Mouse (Mus musculus) ES-Bruce4 (cell line): ENCODE measurements around the gene Gpat2.

Experiments used
- CTCF ChIP-seq: IDR thresholded peaks from one replicate; pipeline ENCODE4 v1.8.1; 2011; ENCODE audit warnings: low read depth, low read length
- EP300 ChIP-seq: IDR thresholded peaks from 2 replicates; pipeline ENCODE4 v1.6.1; 2011; ENCODE audit warnings: low read depth, low read length; ENCODE audit not compliant: insufficient read depth

DNA sequence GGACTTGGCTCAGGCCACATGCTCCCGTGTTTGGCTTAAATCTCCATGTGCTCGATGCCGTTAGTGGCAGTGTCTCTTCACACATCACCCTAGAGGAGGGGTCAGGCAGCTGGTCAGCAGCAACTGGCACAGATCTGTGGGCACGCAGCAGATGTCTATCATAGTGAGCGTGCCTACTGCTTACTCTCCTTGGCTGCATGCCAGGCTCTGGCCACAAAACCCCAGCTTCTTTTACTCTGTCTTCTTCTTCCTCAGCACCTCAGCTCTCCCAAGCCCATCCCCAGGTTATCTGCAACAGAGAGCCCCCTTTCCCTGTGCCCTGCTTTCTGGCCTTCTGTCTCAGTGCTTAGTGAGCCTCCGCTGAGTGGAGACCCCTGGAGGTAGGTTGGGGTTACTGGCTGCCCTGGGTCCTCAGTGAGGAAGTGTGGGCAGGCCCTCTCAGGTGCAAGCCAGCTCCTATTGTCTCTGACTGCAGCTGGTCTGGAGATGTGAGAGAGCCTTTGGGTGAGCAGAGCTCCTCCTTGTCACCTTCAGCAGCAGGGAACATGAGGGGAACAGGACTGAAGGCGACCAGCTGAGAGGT, 49.1 kb upstream of the Gpat2 start:
- TF ChIP-seq CTCF (peak; percentile 55), EP300 (no peak)
